Mouse (Mus musculus) cerebellum, postnatal 25 days (tissue): ENCODE data around the gene Nol8.

Source experiments
- DNase-seq, 2 experiments: peaks; one replicate each; pipeline ENCODE4 v3.0.0; 2021; ENCODE audit warnings: mixed read lengths in 2 of 2

The Nol8 gene

GRCm38 (mm10) chr13:49691056-49691455 is 38.2 kb downstream of the Nol8 start:
- no peak for DNase-seq

- no peak for DNase-seq
Observed at GRCm38 (mm10) chr13:49703216-49703779, 50.4 kb downstream of the Nol8 start.

GRCm38 (mm10) chr13:49706032-49706690 is 53.3 kb downstream of the Nol8 start:
- no peak for DNase-seq

GRCm38 (mm10) chr13:49708311-49708710 is 55.4 kb downstream of the Nol8 start:
- DNase-seq: no peak

- no peak for DNase-seq
Observed at GRCm38 (mm10) chr13:49712047-49712721, 59.3 kb downstream of the Nol8 start.

GRCm38 (mm10) chr13:49719310-49719709 is 66.4 kb downstream of the Nol8 start:
- DNase-seq: no peak
